Mouse (Mus musculus) layer of hippocampus, adult 2 months (tissue): ENCODE data around the gene Slc7a8. TPM values are rescaled to one million over a fixed set of nuclear protein-coding genes. Genes with fewer than 3 reads are reported as not detected.
A peak's percentile ranks its signal among the peaks of the same experiment; 100 is the strongest.

Source experiments
- DNase-seq, 2 experiments: peaks; one replicate each; pipeline ENCODE4 v3.0.0; 2022; ENCODE audit warnings: low spot score in 2 of 2
- H3K27ac ChIP-seq: fragments of 200-600 bp; 2 replicates; pipeline ENCODE4 v1.8.1; 2022
- H3K4me3 ChIP-seq: fragments of 200-600 bp; 2 replicates; pipeline ENCODE4 v1.8.1; 2022; ENCODE audit warnings: mild to moderate bottlenecking
- CTCF ChIP-seq: fragments of 200-600 bp; conservative IDR thresholded peaks from 2 replicates; pipeline ENCODE4 v1.8.1; 2022; ENCODE audit warnings: antibody characterized with exemption, mild to moderate bottlenecking, moderate library complexity
- total RNA-seq, 2 experiments: library from RNA; stranded (reverse); gene quantifications; 2 replicates each; pipeline ENCODE4 v1.2.3; 2021

Slc7a8 gene
- total RNA-seq, 2 experiments from 2014 or later: 49.4 to 54.1 TPM

DNA sequence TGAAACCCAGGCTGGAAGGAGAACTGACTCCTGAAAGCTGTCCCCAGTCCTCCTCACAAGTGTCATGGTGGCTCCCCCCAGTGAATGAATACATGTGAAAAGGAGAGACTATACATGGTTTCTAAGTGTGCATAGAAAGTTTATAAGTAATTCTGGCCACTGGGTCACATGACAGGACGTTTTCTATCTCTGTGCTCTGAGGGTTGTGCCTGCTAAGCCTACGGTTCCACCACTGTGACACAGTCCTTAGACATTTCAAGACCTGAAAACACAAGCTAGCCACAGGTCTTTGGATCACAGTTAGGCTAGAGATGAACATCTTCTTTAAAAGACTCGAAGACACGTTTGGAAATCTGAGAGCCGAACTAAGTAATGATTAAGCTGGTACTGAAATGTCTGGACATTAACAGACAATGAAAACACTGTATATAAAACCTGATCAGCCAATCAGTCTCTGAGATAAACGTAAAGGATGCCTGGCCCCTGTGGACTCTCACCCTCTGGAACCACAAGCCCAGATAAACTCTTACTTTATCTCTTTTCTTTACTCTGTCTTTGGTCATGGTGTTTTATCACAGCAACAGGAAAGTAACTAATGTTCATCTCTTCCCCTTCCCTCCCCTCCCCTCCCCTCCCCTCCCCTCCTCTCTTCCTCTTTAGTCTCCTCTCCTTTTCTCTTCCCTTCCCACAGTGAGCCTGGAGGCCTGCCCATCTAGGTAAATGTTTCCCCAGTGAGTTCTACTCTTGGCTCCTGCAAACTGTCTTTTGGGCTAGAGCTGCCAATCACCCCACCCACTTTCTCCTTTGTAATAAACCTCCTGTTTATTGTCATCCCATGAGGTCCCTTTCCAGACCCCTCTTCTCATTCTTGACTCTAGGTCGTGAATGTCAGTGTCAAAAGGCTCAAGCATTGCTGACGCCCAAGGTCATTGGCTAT lies 12.4 kb upstream of the Slc7a8 start:
- TF ChIP-seq CTCF: no peak
- no peak for DNase-seq
- Histone ChIP-seq H3K4me3 (no peak overlapping the region), H3K27ac (no peak overlapping the region)

DNA sequence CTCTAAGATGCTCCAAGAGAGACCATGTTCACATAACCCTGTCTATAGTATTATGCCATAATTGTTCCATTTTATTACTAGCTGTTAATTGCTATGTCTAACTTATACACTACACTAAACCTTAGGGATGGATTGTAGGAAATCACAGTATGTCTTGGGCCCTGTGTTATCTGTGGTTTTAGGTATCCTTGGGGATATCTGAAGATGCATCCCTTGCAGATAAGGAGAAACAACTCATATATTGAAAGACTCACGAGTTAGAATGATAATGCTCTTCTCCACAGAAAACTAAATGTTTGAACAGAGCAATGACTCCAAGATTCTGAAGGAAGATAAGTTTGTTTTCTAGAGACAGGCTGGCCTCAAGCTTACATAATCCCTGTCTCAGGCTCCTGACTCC lies 11.6 kb upstream of the Slc7a8 start:
- Histone ChIP-seq H3K27ac (no peak overlapping the region), H3K4me3 (no peak overlapping the region)
- DNase-seq: no peak
- no peak for TF ChIP-seq CTCF

DNA sequence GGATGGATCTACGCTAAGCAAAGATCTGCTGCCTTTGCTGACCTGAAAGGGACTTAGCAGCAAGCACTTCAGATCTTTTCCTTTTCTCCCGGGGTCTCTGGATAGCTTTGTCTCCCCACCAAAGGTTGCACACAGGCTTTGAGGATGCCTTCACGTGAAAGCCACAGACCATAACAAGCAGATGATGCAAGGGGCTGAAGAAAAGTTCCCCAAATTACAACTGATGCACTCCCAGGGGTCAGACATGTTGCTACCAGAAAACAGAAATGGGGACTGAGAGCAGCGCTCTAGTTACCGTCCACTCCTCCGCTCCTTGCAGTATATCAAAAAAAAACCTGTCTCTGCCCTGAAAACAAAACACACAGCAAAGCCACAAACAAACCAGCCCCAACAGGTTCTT lies 10.4 kb upstream of the Slc7a8 start:
- no peak overlapping the region for H3K27ac ChIP-seq

DNA sequence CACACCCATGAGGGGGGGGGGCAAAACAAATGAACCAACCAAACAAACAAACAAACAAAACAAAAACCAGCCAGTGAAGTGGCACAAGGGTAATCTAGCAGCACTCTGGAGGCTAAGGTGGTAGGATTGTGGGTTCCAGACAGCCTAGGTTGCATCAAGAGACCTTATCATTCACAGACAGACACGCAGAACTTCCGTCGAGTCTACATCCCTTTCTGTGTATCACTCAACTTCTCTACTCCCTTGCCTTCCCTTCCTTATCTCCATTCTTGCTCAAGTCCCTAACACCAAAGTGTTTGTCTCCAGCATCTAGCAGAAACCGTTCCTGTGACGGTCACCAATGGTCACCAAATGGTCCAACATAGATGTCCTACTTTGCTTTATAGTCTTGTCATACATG lies 6.5 kb upstream of the Slc7a8 start:
- Histone ChIP-seq H3K27ac (no peak overlapping the region), H3K4me3 (no peak overlapping the region)
- TF ChIP-seq CTCF: no peak
- no peak for DNase-seq

More for the DNA sequence above, 10.4 kb upstream of the Slc7a8 start:
- DNase-seq: no peak
- TF ChIP-seq CTCF: no peak
- no peak overlapping the region for H3K4me3 ChIP-seq

DNA sequence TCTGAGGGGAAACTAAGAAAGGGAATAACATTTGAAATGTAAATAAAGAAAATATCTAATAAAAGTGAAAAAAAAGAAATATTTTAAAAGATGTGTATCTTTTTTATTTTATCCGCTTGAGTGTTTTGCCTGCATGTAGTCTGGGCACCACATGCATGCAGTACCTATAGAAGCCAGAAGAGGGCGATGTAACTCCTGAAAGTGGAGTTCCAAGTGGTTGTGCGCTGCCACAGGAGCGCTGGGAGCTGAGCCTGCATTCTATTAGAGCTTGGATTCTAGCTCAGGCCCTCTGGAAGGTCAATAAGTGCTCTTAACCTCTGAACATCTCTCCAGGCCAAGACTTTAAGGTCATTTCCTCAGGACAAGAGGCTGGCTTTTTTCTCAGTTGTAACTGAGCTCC lies 5.5 kb upstream of the Slc7a8 start:
- no peak for DNase-seq
- no peak overlapping the region for H3K4me3 ChIP-seq
- no peak overlapping the region for H3K27ac ChIP-seq
- TF ChIP-seq CTCF: peak; percentile 66

DNA sequence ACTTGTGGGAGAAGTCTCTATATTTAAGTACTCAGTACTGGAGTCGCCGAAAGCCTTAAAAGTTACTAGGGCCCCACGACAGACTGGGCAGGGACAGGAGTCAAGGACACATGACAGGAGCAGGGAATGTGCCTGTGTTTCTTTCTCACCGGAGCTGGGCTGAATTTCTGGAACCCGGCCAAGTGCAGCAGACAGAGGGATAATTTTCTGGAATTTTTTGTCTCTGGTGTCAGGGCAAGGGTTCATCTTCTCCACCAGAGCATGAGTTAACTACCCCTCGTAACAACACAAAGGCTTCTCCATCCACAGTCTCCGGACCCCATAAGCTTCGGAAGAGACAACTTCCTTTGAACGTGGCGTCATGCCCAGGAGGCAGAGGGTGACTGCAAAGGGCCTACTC lies 4.7 kb upstream of the Slc7a8 start:
- Histone ChIP-seq H3K4me3 (no peak overlapping the region), H3K27ac (no peak overlapping the region)
- no peak for TF ChIP-seq CTCF
- no peak for DNase-seq

DNA sequence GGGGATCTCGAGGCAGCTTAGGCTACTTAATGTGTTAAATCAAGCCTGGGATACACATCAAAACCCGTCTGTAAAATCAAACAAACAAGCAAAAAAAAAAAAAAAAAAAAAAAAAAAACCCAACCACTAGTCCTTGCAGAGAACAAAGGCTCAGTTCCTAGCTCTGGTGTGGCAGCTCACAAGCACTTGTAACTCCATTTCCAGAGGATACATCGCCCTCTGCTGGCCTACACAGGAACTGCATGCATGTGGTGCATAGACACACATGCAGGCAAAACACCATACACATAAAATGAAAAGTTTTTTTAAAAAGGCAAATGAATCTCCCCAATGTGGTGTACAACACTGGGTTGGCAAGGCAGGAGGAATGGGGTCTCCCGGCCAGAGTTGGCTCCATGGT lies 4.2 kb upstream of the Slc7a8 start:
- H3K4me3 ChIP-seq: no peak overlapping the region
- H3K27ac ChIP-seq: no peak overlapping the region
- peak in 1 of 2 experiments; percentile 63 for DNase-seq
- peak; percentile 80 for TF ChIP-seq CTCF

DNA sequence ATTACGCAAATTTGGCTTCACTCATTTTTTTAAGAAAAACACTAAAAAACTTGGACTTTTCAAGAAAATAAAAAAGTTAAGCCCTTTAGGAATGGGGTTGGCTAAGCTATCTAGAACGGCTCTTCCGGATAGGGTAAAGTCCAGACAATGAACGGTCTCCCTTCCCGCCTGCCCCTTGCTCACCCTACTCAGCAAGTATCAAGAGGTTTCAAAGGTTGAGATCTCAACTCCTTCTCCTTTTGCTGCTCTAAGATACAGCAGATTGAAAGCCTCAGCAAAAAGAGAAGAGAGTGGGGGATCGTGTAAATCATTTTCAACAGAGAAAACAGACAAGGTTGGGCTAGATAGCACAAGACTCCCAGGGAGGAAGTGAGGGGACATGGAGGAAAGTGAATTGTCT lies 1.2 kb upstream of the Slc7a8 start:
- no peak for DNase-seq
- no peak for TF ChIP-seq CTCF
- Histone ChIP-seq H3K27ac (no peak overlapping the region), H3K4me3 (no peak overlapping the region)

DNA sequence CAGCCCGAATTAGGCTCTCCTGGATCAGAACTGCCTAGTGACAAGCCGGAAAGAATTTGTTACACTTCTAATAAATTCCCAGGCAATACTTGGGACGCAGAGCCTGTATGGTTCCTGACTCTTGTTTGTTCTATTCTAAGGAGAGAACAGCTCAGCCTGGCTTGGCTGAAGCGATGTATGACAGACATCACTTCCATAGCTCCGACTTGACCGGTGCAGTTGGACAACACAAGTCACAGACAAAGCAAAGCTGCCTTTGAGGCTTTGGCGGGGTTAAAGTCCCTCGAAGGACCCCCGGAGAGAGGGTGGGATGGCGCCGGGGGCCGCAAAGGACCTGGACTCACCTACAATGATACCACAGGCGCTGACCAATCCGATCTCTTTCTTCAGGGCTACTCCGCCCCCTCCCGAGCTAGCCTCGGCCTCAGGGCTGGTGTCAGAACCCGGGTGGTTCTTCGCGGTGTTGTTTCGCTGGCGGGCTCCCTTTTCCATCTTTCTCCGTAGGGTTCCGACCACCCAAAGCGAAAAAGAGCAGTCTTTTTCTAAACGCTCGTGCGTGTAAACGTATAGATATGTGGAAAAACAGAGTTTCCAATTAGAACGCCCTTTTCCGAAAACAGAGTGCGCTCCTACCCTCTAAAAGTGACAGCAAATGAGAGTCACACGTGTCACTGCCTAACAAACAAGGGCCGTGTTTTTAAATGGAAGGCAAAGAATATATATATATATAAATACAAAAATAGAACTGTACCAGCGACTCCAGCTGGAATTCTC lies 723 bp downstream of the Slc7a8 start:
- no peak for TF ChIP-seq CTCF
- Histone ChIP-seq H3K27ac (peak overlapping the region; percentile 94), H3K4me3 (peak overlapping the region; percentile 83)
- peak; percentile 47 to 53 for DNase-seq

DNA sequence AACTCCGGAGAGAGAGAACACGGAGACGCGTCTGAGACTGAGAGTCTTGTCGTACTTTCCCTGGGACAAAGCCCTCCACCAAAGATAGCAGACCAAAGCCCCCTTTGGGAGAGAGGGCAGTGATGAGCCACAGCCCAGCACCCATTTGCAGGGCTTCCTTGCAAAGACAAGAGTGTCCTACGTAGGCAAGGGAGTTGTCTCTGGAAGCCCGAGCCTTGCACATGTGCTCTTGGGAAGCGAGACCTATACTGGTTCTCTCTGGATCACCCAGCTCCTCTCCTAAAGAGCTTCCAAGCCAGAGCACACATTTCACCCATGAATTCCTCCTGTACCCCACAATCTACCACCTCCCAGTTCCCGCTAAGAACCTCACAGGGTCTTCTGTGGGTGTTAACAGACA lies 1.7 kb downstream of the Slc7a8 start:
- Histone ChIP-seq H3K27ac (peak overlapping the region; percentile 94), H3K4me3 (peak overlapping the region; percentile 83)
- no peak for TF ChIP-seq CTCF
- no peak for DNase-seq

DNA sequence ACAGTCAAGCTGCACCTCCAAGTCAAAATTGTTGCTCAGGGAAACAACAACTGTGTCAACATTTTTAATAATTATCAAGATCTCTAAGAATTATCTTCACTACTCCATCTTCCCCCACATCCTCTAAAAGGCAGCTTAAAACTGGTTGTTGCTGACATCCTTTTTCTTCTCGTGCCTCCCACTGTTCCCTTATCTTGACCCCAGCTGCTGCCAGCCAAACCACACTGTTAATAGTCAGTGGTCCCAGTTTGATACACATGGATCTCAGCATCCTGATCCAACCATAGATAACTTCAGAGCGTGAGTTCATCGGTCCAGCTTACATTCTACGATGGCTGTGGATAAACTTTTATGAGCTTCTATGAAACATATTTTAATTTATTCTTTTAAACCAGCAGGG lies 3.9 kb downstream of the Slc7a8 start:
- no peak for TF ChIP-seq CTCF
- no peak for DNase-seq
- H3K4me3 ChIP-seq: no peak overlapping the region
- H3K27ac ChIP-seq: peak overlapping the region; percentile 58

DNA sequence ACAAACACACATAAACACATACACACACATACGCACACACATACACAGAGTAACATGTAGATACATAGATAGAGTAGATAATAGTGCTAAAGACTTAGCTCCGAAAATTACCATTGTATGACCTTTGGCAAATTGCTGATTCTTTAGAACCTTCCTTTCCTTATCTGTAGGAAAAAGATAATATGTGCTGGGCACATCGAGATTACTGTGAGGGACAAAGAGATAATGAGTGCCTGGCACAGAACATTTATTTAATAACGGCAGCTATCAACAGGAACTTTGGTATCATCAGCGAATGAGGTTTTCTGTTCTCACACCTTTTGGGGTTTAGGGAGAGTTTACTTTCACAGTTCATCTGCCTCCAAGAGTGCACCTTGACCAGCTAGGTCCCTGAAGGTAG lies 5.0 kb downstream of the Slc7a8 start:
- TF ChIP-seq CTCF: no peak
- Histone ChIP-seq H3K27ac (peak overlapping the region; percentile 58; the same call in 1 of the 2 replicates), H3K4me3 (no peak overlapping the region; the same call in 1 of the 2 replicates)
- no peak for DNase-seq

DNA sequence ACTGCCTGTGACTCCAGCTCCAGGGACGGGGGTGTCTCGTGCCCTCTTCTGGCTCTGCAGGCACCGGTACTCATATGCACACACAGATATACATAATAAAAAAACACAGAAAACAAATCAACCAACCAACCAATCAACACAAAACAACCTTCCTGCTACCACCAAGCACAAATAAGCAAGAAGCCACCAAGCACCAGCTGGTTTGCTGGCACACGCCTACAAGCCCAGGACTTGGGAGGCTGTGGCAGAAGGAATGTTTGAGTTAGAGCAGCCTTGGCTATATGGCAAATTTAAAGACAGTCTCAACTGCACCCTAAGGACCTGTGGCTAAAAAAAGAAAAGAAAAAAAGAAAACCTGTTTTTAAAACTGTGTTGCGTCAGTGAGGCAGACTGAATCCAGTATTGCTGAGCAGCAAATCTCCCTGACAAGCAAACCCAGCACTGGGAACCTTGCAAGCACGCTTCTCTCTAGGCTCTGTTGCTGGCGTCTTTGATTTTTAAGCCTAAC lies 6.2 kb downstream of the Slc7a8 start:
- DNase-seq: no peak

More for the DNA sequence above, 6.2 kb downstream of the Slc7a8 start:
- no peak overlapping the region for H3K4me3 ChIP-seq
- H3K27ac ChIP-seq: peak overlapping the region; percentile 87
- TF ChIP-seq CTCF: no peak
